Mouse (Mus musculus) cerebellum, postnatal 14 days (tissue): ENCODE data around the gene Plcb4.
"Not testable (repeated sequence)": the region's sequence is repeated elsewhere in the genome, so short reads cannot be mapped to it uniquely, and the experiment has no call there.

Experiments
- DNase-seq, 2 experiments: peaks; one replicate each; pipeline ENCODE4 v3.0.0; 2021; ENCODE audit warnings: mixed read lengths in 2 of 2

The Plcb4 gene

DNA sequence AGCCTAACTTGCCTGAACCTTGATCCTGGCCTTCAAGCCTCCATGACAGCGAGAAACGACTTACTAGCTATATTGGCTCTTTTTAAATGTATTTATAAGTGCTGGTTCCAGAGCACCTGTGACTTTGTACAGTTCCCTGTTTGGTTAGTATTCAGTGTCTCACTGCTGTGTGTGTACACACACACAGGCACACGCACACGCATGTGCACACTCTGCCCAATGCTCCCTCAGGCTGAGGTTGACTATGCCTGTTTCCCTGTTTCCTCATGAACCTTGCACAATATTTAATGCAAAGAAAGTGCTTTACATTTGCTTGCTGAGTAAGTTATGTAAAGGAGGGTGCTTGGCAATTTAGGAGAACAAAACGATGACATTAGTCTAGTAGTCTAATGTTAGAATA is 16.5 kb downstream of the Plcb4 start:
- DNase-seq = no peak

DNA sequence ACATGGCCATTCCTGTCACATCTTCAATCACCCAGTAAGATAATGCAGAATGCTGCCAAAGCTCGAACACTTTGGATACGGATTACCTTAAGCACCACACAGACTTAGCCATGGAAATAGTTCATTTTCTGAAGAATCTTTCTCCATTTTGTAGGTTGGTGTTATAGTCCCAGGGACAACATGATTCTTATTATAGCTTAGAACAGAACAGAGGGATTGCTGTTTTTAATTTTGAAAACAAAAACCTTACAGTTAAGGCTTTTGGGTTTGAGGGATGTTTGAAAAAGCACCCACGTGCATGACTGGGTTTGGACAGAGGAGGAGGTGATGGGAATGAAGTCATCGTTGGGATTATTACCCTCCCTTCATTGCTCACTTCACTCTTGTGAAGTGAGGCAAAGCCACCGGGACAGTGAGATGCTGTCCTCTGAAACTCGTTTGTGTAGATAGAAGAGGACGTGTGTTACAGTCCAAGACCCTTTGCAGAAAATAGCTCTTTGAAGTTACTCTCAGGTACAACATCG is 18.2 kb downstream of the Plcb4 start:
- DNase-seq = no peak

- no peak for DNase-seq
Measured at GRCm38 (mm10) chr2:135677601-135678000, 18.8 kb downstream of the Plcb4 start.

DNA sequence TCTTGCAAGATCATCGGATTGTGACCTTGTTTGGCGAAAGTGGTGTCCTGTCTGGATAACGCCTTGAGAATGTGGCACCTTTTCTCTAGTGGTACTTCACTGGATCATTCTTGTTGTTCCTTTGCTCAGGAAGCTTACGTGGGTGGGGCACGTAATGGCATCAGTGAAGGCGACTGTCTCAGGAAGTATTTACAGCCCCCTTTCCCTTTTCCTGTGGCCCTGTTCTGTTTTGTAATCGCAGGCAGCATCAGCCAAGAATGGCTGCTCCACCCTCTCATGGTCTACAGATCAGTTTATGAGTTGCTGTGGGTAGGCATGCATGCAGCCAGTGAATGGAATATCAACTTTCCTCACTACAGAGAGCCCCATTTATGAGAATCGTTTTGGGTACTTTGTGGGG is 21.2 kb downstream of the Plcb4 start:
- no peak for DNase-seq

GRCm38 (mm10) chr2:135680406-135681134 is 21.8 kb downstream of the Plcb4 start:
- no peak for DNase-seq

- DNase-seq = no peak
Measured at GRCm38 (mm10) chr2:135683684-135684440, 25.1 kb downstream of the Plcb4 start.

GRCm38 (mm10) chr2:135686692-135687091 is 27.9 kb downstream of the Plcb4 start:
- DNase-seq = no peak

- DNase-seq = no peak
Measured at GRCm38 (mm10) chr2:135687585-135687984, 28.8 kb downstream of the Plcb4 start.

DNA sequence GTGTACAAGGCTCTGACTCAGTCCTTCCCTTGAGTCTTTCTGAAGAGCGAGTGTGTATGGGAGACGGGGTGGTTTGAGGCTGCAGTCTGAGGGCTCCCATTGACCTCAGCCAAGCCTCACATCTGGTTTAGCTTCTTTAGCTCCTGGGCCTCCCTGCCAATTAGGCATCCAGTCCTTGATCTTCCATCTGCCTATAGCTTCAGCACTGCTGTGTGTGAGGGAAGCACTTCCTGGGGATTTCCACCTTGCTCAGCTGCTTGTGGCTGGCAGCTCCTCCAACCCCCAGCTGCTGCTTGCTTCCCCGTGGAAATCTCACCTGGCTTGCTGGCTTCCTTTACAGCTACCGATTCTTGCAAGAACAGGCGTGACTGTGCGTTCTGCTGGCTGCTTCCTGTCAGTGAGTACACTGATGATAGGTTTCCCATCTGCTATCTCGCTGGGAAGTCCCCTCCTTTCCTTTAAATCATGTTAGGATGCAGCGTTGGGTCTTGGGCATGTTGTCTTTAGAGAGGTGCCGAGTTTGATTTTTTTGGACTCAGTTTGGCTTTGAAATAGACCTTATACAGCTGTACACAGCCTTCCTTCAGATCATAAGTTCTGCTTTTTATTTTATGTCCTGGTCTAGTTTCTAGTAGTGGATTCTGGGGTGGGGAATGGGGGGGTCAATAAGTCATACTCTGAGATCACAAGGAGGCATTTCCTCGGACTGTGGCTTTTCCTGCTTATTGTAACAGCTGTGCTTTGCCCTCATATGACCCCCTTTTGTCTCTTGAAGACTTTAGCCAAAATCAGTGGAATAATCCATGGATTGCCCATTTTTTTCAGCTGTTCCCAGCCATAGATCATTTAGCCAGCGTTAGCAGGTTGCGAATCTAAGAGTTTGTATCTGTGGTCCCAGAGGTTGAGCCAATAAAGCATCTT is 34.0 kb downstream of the Plcb4 start:
- DNase-seq = peak; percentile 40 to 44

GRCm38 (mm10) chr2:135700686-135701413 is 42.0 kb downstream of the Plcb4 start:
- DNase-seq = no peak

DNA sequence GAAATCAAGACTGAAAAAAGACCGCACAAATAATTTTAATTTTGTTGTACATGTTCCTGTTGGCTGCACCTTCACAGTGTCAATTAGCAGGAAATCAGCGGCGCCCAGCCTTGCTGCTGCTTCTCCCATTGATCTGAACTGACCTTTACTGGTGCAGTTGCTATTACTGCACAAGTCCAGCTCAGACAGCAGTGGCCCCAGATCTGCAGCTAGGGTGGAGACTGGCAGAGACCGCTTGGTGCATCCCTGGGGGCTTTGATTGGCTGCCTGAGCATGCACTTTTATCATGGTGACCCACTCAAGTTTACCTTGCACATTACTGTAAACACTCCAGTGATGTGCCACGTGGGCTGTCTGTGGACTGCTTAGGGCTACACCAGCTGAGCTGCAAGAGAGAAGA is 45.9 kb downstream of the Plcb4 start:
- no peak for DNase-seq

DNA sequence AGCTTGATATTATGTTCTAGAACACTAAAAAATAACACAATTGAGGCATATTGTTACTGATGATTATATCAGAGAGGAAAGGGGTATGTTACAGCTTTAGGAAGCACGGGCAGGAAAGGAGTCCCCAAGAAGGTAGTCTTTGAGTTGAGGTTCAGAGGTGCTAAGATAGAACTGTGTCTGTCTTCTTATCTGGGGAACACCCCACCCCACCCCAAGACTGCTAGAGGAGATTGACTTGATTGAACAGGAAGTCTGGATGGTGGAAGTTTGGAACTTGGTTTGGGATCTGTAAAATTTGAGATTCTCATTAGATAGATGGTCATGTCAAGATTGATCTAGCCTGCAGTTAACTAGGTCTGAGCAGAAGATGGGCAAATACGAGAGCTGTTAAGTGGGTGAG is 48.5 kb downstream of the Plcb4 start:
- no peak for DNase-seq

DNA sequence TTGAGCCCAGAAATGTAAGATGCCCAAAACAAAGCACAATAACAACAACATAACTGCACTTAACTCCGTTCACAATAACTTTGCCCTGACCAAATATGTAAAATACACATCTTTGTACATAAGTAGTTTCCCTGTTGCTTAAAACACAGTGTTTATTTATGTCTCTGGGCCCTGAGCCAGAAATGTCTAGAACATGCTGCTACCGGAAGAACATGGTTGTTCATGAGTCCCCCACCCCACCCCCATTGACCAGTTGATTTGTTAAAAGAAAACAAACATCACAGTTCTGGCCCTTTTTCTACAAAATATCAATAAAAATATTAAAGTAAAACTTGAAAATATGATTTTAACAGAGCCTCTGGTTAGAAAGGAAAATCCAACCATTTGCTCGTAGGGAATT is 49.6 kb downstream of the Plcb4 start:
- DNase-seq = peak in 1 of 2 experiments; percentile 27

DNA sequence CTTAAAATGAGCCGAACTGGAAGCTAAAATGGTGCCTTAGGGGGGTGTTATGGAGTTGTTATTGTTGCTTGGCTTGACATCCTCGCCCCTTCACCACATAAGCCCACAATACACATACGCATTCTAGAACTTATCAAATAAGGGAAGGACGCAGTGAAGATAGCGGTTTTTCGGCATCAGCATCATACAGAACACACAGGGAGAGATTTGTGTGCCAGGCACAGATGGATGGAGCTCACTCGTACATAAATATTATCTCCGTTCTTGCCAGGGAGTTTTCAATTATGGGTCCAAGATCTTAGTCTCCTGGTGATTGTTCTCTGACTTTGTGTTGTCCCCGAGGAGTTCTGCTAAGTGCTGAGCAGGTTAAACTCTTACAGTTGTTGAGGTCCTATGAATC is 50.0 kb downstream of the Plcb4 start:
- no peak for DNase-seq

- not testable (repeated sequence) for DNase-seq
Measured at GRCm38 (mm10) chr2:135709736-135710135, 50.9 kb downstream of the Plcb4 start.

DNA sequence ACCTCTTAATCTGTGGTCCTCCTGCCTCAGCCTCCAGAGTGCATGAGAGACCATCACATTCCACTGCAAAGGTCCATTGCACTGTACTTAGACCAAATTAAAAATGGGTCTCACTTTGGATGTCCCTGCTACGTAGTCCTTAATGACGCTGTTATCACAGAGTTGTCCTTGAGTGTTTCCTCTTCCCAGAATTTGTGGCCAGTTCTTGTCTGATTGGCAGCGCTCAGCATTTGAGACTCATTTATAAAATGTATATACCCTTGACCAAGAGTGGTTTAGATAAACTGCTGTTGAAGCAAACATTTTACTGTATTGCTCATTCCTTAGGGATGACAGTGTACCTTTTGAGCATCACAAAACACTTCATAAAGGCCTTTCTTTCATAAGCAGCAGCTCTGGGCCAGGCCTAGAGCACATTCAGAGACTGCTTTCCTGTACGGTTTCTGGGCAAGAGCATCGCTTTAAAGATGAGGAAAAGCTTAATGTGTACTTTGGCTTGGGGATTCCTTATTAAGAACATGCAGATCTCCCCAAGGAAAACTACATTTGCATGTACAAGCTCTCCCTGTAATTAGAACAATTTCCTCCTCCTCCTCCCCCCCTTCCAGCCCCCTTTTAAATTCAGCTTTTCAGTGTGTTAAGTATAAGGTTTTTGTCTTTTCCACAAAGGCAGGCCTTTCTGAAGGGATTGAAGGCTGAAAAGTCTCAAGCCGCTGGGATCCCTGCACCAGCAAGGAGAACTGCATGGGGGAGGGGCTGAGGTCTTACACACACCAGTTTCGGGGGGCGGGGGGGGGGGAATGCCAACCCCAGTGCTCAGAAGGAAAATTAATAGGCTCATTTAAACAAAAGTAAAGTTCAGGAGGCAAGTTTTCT is 52.5 kb downstream of the Plcb4 start:
- DNase-seq = no peak

- DNase-seq = peak in 1 of 2 experiments; percentile 40
Measured at GRCm38 (mm10) chr2:135711925-135712288, 53.1 kb downstream of the Plcb4 start.

DNA sequence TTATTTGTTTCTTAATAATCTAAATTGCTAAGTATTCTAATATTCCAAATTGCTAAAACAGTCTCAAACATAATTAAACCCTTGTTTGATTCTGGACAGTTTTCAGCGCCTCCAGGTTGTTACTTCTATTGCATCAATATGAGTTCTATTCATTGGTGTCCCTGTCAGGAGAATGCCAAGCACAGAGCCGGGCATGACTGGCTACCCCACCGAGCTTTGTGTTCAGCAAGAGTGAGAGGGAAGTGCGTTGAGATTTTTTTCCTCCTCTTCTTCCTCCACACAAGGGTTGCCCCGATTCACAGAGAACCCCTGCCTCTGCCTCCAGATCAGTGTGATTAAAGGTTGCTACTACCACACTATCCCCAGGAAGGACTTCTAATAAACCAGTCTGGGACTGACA is 53.5 kb downstream of the Plcb4 start:
- no peak for DNase-seq

GRCm38 (mm10) chr2:135712921-135713320 is 54.1 kb downstream of the Plcb4 start:
- no peak for DNase-seq

DNA sequence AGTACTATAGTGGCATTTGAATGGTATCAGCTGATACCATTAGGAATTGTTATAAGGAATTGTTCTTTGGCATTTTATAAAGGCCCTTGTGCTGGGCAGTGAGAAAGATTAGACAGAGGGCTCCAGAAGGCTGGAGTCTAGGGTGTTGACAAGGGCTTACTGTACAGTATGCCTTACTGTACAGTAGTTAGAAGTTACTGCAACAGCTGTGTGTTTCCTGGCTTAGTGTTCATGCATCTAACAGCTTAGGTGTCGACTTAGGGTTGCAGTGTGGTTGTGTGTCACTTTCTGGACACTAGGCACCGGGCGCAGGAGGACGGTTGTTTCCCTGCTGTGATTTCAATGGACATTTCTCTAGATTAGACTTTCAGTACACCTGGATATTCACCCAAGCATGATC is 57.4 kb downstream of the Plcb4 start:
- no peak for DNase-seq
